7 mouse cellular contexts compared by ENCODE assay signal in genomic region chr19:7340780-7341475, GRCm38 (mm10). TPM values are rescaled to one million over a fixed set of nuclear protein-coding genes. Genes with fewer than 3 reads are reported as not detected.
A peak's percentile ranks its signal among the peaks of the same experiment; 100 is the strongest.
DNase-seq lines count a peak whose midpoint lies in the region; ATAC-seq and TF ChIP-seq lines count a peak whose summit lies in the region.

No protein-coding gene starts in this region.

- H3K4me2 ChIP-seq in midbrain, embryonic 13.5 days (replicated peaks) = peak overlapping the region; percentile 89

- peak overlapping the region; percentile 96 for H3K4me3 ChIP-seq in left cerebral cortex, adult 2 months
- H3K4me3 ChIP-seq in bone marrow macrophage, adult 2 months (ENCODE audit: insufficient read depth, low read length) = peak overlapping the region; percentile 83
- peak overlapping the region; percentile 80 for H3K4me3 ChIP-seq in forebrain, embryonic 10.5 days
- H3K4me3 ChIP-seq in midbrain, embryonic 13.5 days (replicated peaks) = peak overlapping the region; percentile 93

- H3K36me3 ChIP-seq in forebrain, embryonic 10.5 days (replicated peaks) = peaks cover 20% of the 10 kb centered on the region
- 0 out of 2 replicates have a peak, but pooled peaks cover 4% of the 10 kb centered on the region for H3K36me3 ChIP-seq in midbrain, embryonic 13.5 days

- TF ChIP-seq CTCF in left cerebral cortex, adult 2 months (IDR thresholded peaks at IDR 0.05) = no peak
- no peak for TF ChIP-seq CTCF in bone marrow macrophage, adult 2 months (IDR thresholded peaks at IDR 0.05; ENCODE audit: low read depth, low read length)

- peak overlapping the region; percentile 97 for H3K27ac ChIP-seq in left cerebral cortex, adult 2 months
- H3K27ac ChIP-seq in bone marrow macrophage, adult 2 months (ENCODE audit: insufficient read depth, low read depth, low read length) = peak overlapping the region; percentile 74
- peak overlapping the region; percentile 94 for H3K27ac ChIP-seq in forebrain, embryonic 10.5 days
- H3K27ac ChIP-seq in midbrain, embryonic 13.5 days = peak overlapping the region; percentile 89

- peak; percentile 87 for ATAC-seq in midbrain, embryonic 13.5 days

- WGBS in forebrain, embryonic 10.5 days = under 1% methylated on average over 40 of the region's 46 CpGs
- 1% methylated on average over 32 of the region's 46 CpGs for WGBS in midbrain, embryonic 13.5 days

- no peaks in the 10 kb centered on the region for H3K27me3 ChIP-seq in forebrain, embryonic 10.5 days (ENCODE audit: poor library complexity, severe bottlenecking)
- H3K27me3 ChIP-seq in midbrain, embryonic 13.5 days = no peaks in the 10 kb centered on the region

- no peaks in the 10 kb centered on the region for H3K9me3 ChIP-seq in forebrain, embryonic 10.5 days
- no peaks in the 10 kb centered on the region for H3K9me3 ChIP-seq in midbrain, embryonic 13.5 days

- no peak for TF ChIP-seq POLR2A in bone marrow macrophage, adult 2 months (IDR thresholded peaks at IDR 0.05; ENCODE audit: borderline replicate concordance, low read depth, low read length)

- H3K9ac ChIP-seq in midbrain, embryonic 13.5 days (replicated peaks) = peak overlapping the region; percentile 99

- DNase-seq in left cerebral cortex, adult 2 months (ENCODE audit: extremely low spot score in 1 of 2, low spot score in 2 of 2) = peak in 1 of 2 experiments; percentile 24
- no peak for DNase-seq in left cerebral cortex, adult 11 months (ENCODE audit: low spot score)
- no peak for DNase-seq in forebrain, embryonic 10.5 days (ENCODE audit: extremely low spot score, low spot score)
- peak; percentile 30 for DNase-seq in layer of hippocampus, adult 9-11 months
- no peak for DNase-seq in adrenal gland, adult 2 months

- peaks cover 37% of the 10 kb centered on the region for H3K4me1 ChIP-seq in bone marrow macrophage, adult 2 months (ENCODE audit: control insufficient read depth, insufficient read depth, low read length)
- H3K4me1 ChIP-seq in forebrain, embryonic 10.5 days = peaks cover 42% of the 10 kb centered on the region
- peaks cover 52% of the 10 kb centered on the region for H3K4me1 ChIP-seq in midbrain, embryonic 13.5 days (replicated peaks)

- intact Hi-C loops in left cerebral cortex, adult 2 months (cut with DNase I) = loop anchor here (2.0 kb wide), 3 partner anchors 42 to 76 kb away; partner anchors contain the start of gene 2700081O15Rik

RNA-seq across cellular contexts. Expression of gene Mark2, which starts 0.7 kb away (rescaled TPM):
- 100 to 1,000 TPM; 133 to 148 TPM for total RNA-seq in left cerebral cortex, adult 2 months (2021)
- polyA plus RNA-seq in bone marrow macrophage, adult 2 months (2012; ENCODE audit: insufficient read depth, insufficient read length, missing spikeins) = 57.8 and 69.2 TPM in 2 replicates
- 38.2 and 41.4 TPM in 2 replicates for polyA plus RNA-seq in forebrain, embryonic 10.5 days (2016; fragmentation: Nextera tagmentation; extraction: Ambion mirVana)
- polyA plus RNA-seq in midbrain, embryonic 13.5 days (2015; fragmentation: Nextera tagmentation; extraction: Ambion mirVana) = 40.7 and 47.1 TPM in 2 replicates
- 10 to 100 TPM; 70.2 to 71.5 TPM for total RNA-seq in adrenal gland, adult 2 months (2021)
- polyA plus RNA-seq in adrenal gland, adult 2 months (2012; rRNA removed) = 104 and 124 TPM in 2 replicates

RNA-seq across cellular contexts. Expression of gene Spindoc, which starts 41.9 kb away (rescaled TPM):
- 10 to 100 TPM; 27.9 to 28.0 TPM for total RNA-seq in left cerebral cortex, adult 2 months (2021)
- 19.0 and 19.7 TPM in 2 replicates for polyA plus RNA-seq in bone marrow macrophage, adult 2 months (2012; ENCODE audit: insufficient read depth, insufficient read length, missing spikeins)
- 44.5 and 45.0 TPM in 2 replicates for polyA plus RNA-seq in forebrain, embryonic 10.5 days (2016; fragmentation: Nextera tagmentation; extraction: Ambion mirVana)
- polyA plus RNA-seq in midbrain, embryonic 13.5 days (2015; fragmentation: Nextera tagmentation; extraction: Ambion mirVana) = 42.2 and 45.3 TPM in 2 replicates
- total RNA-seq in adrenal gland, adult 2 months (2021) = 10 to 100 TPM; 17.5 to 25.5 TPM
- polyA plus RNA-seq in adrenal gland, adult 2 months (2012; rRNA removed) = 18.3 and 18.8 TPM in 2 replicates
